Mouse (Mus musculus): ENCODE results near the gene Foxs1.

The Foxs1 gene

DNA sequence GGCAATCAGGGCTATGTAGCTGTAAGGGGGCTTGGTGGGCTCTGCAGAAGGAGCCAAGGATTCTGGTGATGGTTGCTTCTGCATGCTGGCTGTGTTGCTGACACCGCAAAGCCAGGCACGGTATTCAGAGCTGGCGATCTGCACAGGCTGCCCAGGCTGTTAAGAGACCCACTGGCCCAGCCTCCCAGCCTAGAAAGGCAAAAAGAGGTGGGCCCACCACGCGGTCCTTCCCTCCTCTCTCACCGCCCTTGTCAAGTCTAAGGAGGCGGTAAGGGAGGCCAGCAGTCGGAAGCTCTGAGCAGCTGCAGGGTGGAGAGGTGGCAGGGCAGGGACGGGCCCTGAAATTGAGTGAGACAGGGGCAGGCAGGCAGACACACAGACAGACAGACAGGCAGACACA is at the start of gene Foxs1:
Foxs1 (minus strand) TSS at position 161 of the 400 bp plus-strand sequence.
- peak; percentile 76 for DNase-seq (ENCODE audit: low spot score)

DNA sequence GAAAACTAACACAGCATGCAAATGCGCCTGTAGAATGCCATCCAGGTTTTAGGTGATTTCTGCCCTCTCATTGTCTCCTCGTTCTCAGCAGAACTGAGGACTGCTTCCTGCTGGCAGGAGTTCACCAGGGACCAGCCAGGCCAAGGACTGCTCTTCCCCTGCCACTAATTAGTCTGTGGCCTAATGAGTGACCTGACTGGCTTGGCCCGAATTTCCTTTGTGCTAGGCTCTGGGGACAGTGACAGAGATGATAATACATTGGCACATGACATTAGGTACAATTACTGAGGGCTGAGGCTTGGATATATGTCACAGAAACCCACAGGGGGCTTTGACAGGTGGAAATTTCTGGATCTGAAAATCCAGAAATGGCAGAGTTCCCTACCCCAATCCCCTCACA is 44.0 kb upstream of the Foxs1 start:
- DNase-seq (ENCODE audit: low spot score), result no peak

DNA sequence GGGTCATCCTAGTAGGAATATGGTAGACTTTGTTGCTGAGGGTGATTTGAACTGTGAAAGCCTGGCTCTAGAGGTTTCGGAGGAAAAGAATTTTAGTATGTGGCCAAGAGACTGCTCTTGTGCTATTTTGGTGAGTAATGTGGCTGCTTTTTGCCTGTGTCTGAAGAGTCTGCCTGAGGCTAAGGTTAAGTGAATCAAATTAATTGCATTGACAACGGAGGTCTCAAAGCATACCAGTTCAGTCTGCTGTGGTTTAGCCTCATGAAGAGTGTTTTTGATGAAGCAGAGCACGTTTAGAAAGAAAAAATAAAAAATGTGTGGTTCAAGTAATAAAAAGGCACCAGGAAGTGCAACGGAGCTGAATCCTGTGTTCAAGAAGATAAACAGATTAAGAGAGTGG is 32.5 kb upstream of the Foxs1 start:
- DNase-seq (ENCODE audit: low spot score), result no peak

DNA sequence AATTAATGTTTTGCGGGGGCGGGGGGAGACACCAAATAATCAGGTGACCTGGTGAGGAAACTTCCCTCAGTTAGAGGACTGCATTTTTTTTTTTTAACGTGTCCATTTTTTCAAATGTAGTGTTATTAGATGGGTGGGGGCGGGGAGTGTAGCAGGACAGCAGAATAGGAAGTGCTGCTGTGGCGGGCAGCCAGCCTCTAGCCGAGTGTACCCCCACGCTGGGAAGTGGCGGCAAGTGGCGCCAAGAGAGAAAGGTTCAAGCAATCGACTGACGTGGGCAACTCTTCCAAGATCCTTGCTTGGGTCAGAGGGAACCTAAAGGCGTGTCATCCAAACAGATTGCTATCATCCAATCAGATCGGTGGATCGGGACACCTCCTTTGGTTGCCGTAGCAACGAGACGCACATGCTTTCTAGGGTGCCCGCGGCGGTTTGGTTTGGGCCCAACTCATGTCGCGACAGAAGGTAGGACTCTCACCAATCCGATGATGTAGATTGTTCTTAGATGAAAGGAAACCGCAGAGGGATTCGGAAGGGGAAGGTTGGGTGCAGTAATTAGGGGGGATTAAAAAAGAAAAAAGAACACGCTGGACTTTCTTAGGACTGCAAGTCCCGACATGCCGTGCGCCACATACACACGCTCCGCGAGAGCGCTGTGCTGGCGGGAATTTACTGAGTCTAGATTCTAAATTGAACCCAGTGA is 29.2 kb upstream of the Foxs1 start, which contains the start of gene Ttll9:
Ttll9 (plus strand) TSS at position 395 of the 703 bp plus-strand sequence.
- no peak for DNase-seq (ENCODE audit: low spot score)

DNA sequence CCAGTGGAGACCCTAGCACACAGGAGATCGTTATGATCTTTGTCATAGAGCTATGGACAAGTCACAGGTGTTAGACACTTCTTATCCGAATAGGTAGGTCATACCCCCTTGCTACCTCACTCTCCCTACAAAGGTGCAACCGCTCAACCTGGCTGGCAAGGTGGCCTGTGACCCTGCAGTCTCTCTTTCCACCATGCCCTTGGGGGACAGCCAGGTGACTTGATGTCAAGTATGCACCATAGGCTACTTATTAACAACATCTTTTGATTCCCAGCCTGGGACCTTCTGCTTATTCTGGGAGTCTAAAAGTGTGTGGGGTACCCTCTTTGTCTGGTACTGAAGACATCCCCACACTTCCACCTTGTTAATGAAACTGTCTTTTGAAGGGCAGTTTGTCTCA is 25.1 kb upstream of the Foxs1 start:
- no peak for DNase-seq (ENCODE audit: low spot score)

DNA sequence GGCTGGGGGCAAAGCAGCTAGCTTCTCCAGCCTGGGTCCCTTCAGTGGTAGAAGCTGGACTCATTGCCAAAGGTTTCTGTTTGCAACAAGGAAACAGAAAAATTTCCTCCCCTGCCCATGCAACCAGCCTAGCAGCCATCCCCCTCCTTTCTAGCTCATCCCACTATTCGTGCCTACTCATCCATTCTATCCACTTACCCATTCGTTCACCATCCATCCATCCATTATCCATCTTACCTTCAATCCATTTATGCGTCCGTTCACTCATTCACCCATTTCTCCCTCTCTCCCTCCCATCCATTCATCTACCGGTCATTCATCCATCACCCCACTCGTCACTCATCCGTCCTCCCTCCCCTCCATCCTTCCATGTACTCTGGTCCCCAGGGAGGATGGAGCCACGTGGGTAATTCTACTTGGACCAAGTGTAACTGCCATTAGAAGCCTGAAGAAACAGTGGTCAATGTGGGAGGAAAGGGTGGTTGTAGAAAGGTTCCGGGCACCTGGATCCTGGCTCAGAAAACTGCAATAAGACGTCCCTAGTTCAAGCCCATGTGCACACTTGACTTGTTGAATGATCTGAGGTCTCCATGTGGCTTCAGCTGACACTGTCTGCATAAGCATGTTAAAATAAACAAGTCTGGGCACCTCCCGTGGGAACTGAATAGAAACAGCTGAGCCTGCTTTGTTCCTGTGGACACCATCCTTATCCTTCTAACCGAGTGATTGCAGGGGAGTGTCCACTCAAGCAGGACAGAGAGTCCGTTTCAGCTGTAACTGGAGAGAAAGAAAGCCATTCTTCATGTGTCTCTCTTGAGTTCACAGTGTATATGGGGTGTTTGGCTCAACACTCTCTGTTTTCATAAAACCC is 19.1 kb upstream of the Foxs1 start:
- DNase-seq (ENCODE audit: low spot score), result peak; percentile 77

DNA sequence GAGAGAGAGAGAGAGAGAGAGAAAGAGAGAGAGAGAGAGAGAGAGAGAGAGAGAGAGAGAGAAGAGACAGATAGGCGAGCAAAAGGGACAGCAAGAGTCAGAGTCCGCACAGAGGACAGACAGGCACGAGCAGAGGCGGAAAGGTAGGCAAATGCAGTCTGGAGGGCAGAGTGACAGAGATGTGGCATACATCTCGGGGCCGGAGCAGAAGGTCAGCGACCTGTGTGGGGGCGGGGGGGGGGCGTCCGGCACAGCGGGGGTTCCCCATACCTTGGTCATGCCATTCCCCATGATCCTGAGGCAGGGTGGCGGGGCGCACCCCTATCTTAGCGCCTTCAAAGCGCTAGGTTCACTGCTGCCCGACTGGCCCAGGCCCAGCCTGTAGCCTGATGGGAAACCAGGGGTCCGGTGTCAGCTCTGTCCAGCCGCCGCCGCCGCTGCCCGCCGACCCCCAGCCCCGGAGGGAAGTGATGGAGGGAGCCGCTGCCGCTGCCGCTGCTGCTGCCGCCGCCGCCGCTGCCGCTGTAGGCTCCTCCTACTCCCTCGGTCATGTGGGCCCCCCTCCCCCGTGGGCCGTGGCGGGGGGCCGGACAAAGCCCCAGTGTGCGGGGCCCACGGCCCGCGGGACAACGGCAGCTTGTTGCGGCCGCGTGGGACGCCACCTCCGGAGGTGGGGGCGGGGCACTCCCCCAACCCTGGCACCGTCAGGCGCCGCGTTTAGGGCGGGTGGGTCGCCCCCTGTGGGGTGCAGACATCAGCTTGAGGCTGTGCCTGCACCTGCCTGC is 18.2 kb upstream of the Foxs1 start, which contains the start of gene Dusp15:
Dusp15 (minus strand) TSS at position 634 of the 785 bp plus-strand sequence.
- DNase-seq (ENCODE audit: low spot score), result peak; percentile 74

DNA sequence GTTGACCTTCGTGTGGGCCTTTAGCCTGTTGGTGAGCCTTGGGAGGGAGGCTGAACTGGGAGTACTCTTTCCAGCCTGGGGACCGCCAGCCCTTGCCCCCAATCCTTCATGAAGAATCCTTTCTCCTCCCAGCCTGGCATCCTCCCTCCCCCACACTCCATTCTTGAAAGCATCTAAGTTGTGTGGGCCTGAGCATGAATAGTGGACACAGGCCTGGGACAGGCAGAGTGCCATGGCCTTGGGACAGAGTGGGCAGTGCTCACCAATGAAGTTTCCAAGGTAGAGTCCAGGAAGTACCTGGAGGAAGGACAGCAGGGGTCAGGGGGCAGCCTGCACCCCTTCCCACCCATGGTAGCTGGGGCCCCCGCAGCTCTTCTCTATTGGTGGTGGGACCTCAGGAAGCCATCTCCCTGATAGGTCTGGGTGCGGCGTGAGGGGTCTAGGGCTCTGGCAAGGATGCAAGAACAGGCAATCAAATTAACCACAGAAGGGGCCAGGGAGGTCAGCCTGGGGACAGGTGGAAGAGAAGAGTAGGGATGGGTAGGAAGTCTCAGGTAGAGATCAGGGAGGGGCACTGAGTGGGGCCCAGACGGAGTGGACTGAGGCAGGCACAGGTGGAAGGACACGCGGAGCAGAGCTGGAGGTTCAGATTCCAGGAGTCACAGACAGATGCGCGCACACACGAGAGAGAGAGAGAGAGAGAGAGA is 17.5 kb upstream of the Foxs1 start:
- no peak for DNase-seq (ENCODE audit: low spot score)

DNA sequence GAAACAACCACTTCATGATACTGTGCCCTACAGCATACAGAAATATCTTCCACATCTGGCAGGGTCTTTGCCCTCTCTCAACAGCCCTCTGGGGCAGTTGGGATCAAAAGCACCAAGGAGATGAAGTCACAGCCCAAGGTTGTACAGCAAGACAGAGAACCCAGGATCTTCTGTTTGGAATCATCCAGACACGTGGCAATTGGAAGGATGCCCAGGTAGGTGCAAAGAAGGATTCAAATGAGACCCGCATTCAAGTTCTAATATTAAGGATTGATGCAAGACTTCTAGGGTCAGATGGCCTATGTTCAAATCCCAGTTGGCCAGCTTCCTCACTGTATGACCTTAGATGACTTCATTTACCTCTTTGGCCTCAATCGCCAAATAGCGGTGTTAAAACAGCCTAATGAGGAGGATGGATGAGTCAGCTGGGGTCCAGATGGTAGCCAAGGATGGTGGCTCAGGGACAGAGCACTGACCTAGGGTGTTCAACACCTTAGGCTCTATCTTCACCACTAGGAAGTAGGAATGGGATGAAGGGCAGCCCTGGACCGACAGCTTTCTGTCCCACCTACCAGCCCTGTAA is 15.5 kb upstream of the Foxs1 start:
- DNase-seq (ENCODE audit: low spot score), result no peak

DNA sequence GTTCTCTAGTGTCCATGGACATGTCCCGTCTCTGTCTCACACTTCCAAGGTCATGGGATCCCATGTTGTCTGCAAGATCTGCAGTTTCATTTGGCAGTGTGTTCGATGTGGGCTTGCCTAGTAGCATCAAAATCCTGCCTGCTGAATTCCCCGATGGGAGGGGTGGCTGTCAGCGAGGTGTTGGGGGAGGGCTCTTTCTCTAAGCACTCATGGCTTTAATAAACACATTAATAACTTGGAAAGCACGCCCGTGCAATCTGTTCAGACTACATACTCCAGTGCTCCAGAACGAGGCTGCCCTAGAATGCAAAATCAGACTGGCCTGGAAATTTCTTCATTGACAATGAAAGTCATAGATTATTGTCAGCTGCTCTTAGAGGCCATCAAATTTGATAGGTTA is 14.1 kb upstream of the Foxs1 start:
- no peak for DNase-seq (ENCODE audit: low spot score)

DNA sequence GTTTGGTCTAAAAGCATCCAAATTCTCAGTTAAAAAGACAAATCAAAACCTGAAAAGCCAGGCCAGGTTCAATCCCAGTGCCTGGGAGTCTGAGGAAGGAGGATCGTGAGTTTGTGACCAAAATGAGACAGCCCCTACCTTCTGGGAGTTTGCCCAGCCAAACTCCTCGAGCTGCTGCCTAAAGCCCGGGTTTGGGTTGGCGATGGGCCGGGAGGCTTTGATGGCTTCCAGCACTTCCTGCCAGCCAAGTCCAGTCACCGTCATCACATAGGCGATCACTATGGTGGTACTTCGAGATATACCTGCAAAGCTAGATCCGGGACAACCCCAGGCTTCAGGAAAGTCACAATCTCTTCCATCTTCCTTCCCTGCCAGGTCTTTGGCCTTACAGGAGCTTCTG is 11.0 kb upstream of the Foxs1 start:
- DNase-seq (ENCODE audit: low spot score), result no peak

DNA sequence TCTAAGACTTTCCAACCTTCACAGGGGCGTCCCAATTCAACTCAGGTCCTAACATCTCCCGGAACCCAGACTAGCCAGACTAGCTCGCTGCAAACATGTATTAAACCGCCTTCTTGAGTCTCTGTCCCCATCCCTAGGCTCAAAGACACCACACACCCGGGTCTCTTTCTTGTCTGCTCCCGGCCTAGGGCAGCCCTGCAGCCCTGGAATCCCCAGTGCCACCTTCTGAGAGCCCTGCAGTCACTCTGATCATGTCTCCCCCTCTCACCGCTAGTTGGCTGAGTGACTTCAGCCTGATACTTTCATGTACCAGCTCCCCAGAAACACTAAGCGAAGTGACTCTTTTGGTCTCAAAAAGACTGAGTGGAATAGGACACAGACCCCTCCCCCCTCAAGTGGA is 10.6 kb upstream of the Foxs1 start:
- no peak for DNase-seq (ENCODE audit: low spot score)

DNA sequence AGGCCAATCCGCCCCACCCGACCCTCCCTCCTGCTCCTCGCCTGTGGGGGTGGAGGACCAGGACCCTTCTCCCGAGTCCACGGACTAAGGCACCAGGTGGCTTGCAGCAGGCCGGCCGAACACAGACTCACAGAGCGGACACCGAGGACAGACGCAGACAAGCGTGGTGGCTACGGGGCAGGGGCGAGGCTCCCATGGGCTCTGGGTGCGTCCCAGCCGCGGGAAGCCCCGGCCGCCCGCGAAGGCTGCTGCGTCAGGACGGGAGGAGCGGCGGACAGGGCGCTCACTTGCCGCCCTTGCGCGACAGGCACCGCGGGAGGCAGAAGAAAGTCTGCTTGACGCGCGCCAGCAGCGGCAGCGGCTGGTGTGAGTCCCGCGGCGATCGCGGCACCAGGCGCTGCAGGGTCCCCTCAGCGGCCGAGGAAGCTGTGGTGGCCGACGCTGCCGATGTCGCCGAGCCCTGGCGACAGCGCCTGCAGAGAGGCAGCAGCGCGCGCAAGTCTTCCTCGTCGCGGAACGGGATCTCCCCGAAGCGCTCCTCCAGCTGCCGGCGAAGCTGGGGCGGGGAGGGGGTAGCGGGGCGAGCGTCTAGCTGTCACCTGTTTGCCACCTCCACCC is 10.0 kb upstream of the Foxs1 start:
- DNase-seq (ENCODE audit: low spot score), result no peak

DNA sequence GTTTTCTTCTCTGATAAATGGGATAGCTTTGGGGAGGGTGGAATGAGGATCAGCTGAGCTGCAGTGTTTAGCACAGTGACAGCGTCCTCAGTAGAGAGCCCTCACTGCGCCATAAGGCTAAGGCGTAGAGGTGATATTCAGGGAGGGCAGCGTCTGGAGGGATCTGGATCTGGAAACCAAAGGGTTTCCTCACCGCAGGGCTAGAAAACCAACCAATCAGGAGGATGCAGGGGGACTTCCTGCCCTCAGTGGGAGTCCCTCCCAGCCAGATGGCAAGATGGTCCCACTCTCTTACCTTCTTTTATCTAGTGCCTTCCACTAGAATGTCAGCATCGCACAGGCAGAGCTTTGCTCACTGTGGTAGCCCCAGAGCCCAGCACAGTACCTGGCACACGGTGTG is 8.8 kb upstream of the Foxs1 start:
- no peak for DNase-seq (ENCODE audit: low spot score)

DNA sequence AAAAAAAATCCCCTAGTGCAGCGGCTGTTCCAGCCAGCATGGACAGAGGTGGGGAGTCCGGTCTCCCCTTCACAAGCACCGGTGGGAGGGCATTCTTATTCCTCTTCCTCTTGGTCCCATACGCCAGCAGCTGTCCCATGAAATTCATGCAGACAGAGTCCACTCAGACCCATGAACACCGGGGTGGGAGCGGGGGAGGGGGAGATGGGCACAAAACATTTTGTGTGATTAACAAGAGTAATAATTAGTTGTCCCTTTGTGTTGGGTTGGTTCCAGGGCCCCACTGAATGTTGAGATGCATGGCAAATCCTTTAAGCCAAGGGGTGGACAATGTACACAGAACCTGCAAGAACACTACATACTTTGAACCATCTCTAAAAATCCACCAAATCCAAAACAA is 8.1 kb upstream of the Foxs1 start:
- no peak for DNase-seq (ENCODE audit: low spot score)

DNA sequence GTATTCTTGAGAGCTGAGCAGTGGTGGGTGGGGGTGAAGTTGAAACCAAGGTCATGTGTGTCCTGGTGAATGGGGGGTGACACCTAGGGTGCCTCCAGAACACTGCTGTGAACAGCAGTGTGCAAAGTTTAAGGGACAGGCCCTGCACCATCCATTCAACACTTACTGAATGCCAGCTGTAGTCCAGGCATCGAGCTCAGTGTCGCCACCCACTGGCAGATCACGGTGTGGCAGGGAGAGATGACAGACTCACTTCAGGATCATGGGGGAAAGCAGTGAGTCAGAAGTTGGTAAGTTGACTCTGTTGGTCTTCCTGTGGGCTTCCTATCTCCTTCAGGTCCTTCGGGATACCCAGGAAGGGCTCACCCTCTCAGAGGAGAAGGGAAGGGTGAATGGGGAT is 6.8 kb upstream of the Foxs1 start:
- DNase-seq (ENCODE audit: low spot score), result peak; percentile 48

DNA sequence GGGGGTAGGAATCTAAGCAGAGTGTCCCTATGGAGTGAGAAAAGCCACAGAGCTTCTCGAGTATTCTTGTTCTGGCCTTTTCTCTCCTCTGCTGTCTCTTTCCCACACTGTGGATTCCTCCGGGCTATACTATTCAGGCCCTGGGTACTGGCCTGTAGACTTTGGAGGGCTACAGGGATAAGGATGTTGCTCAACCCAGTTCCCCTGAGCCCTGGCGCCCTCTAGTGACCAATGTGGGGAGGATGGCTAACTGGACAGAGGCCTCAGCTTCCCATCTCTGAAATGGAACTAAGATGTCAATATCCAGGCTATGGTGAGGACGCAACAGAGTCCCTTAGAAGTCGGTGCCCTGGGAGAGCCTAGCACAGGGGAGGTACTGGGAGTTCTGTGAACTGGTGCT is 606 bp upstream of the Foxs1 start:
- DNase-seq (ENCODE audit: low spot score), result peak; percentile 83

DNA sequence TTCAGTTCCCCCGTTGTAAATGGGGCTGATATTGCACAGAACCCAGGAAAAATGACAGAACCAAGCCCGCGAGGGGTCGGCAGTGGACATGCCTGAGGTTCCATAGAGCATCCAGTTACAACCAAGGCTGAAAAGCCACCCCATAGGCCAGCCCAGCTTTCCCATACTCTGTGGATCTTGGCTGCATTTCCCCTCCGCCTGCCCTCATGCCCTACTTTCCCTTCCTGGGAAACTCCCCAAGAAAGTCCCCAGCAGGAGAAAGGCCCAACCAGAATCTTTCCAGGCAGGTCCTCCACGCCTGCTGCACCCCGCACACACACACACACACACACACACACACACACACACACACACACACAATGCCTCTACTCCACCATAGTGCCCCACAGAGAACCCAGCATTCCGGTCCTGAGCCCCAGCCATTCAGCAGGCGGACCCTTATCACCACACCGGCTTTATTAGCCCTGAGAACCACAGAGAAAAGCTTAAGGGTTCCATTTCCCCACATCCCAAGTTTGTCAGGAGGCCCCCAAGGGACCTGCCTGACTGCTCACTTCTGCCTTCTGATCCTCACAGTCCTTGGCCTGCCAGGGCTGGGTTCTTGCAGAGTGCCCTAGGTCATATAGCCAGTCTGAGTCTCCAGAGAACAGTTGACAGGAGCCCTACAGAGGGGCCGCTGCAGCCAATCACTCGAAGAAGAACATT is 1.4 kb downstream of the Foxs1 start:
- no peak for DNase-seq (ENCODE audit: low spot score)

DNA sequence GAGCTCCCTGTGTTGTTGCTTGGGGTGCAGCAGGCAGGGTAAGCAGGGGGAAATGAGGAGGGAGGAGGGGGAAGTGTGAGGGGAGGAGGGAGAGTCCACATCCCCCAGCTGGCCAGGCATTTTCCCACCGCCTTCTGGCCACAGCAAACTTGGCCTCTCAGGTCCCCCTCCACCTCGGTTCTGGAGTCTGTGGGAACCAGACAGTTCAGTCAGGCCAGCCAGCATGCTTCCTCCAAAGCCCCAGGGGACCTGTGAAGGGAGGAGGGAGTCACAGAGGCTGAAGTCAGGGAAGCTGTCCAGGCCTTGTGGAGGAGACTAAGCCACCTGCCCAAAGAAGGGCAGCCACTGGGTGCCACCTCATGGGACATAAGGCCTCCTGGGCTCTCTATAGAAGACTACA is 2.7 kb downstream of the Foxs1 start:
- DNase-seq (ENCODE audit: low spot score), result peak; percentile 66

DNA sequence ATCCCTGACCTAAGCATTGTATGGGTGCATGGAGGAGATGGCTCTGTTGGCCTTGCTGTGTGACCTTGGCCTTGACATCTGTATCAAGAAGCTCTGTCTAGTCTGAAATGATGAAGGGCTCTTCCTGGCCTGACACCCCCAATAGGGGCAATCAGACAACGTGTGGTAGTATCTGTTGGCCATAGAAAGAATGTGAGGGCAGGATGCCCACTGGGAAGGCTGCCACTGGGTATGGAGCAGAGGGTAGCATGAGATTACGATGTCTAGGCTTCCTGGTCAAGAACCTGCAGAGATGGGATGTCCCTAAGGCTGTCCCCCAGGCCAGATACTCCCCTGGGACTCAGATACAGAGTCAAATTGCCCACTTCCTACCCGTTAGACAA is 4.0 kb downstream of the Foxs1 start:
- no peak for DNase-seq (ENCODE audit: low spot score)
